Mouse (Mus musculus) lung, adult 2 months (tissue): ENCODE measurements around the gene Cmtm5. TPM values are rescaled to one million over a fixed set of nuclear protein-coding genes. Genes with fewer than 3 reads are reported as not detected.

Experiments
- DNase-seq: peaks from one replicate; pipeline ENCODE4 v3.0.0; 2022
- H3K4me1 ChIP-seq: fragments of 200-500 bp; 2 replicates; pipeline ENCODE4 v1.6.1; 2011; ENCODE audit warnings: low read length; ENCODE audit not compliant: control insufficient read depth, insufficient read depth
- H3K4me3 ChIP-seq: fragments of 200-500 bp; replicated peaks from 2 replicates; pipeline ENCODE3; 2011; ENCODE audit warnings: low read depth, mild to moderate bottlenecking, control low read depth, low read length; ENCODE audit errors: extremely low read depth
- CTCF ChIP-seq: fragments of 200-500 bp; IDR thresholded peaks from 2 replicates; pipeline ENCODE4 v1.5.1; 2011; ENCODE audit warnings: mild to moderate bottlenecking, low read length, control low read depth; ENCODE audit not compliant: insufficient read depth
- POLR2A ChIP-seq: fragments of 200-500 bp; IDR thresholded peaks from 2 replicates; pipeline ENCODE4 v1.6.1; 2011; ENCODE audit warnings: low read depth, mild to moderate bottlenecking, control low read depth, low read length, borderline replicate concordance; ENCODE audit errors: extremely low read depth
- WGBS: fragments of 180-500 bp; shearing (Covaris S2); methylation state at CpG from one replicate; pipeline ENCODE4 v1.1.7; 2018; 5-methylcytosine and 5-hydroxymethylcytosine counted together
- polyA plus RNA-seq: library from polyadenylated mRNA; depleted of rRNA; stranded (reverse); fragments of >200 nt; gene quantifications from 2 replicates; pipeline ENCODE4 v1.2.3, GENCODE M21; 2012; rRNA removed

The Cmtm5 gene
- polyA plus RNA-seq: 0.69 and 2.2 TPM in 2 replicates

DNA sequence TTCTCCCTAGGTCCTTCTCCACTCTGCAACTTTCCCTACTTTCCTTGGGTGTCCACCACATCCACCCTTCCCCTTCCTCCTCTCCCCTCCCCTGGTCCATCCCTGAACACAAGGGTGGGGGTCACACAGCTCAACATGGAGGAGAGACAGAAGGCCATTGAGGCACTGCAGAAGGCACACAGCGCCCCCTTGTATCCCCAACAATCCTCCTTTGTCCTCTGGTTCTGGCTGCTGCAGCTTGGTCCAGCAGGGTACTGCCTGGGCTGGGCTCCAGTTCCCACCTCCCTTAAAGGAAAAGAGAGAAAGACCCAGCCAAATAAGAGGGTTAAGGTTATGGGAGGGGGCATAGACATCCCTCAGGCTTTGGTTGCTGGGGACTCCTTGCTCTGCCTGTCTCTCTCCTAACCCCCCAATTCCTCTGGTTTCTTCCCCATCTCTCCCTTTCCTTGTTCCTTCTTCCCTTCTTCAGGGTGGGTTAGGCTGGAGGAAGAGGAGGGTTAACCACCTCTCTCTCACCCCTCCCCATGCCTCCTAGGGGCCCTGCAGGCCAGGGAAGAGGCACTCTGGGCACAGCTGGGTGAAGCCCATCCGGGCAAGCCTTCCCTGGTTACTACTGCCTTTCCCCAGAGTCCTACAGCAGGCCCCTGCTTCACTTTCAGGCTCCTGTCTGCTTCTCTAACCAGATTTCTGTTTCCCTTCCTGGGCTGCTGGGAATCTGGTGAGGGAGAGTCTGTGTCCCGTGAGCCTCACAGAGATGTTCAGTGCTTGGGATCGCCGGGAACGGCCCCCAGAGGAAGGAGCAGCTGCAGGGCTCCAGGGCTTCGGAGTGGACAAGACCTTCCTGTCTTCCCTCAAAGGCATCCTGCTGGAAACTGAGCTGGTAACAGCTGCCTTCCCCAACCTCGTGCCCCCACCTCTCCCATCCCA lies at the start of gene Cmtm5:
Gene Cmtm5, plus strand, starts transcription at position 358 of the 927 bp plus-strand sequence.
- 37% methylated on average over 8 of the region's 8 CpGs for WGBS
- Histone ChIP-seq H3K4me1 (no peaks in the 10 kb centered on the region), H3K4me3 (no peak within 1 kb of the TSS)
- no peak for DNase-seq
- TF ChIP-seq POLR2A (no peak), CTCF (no peak)

DNA sequence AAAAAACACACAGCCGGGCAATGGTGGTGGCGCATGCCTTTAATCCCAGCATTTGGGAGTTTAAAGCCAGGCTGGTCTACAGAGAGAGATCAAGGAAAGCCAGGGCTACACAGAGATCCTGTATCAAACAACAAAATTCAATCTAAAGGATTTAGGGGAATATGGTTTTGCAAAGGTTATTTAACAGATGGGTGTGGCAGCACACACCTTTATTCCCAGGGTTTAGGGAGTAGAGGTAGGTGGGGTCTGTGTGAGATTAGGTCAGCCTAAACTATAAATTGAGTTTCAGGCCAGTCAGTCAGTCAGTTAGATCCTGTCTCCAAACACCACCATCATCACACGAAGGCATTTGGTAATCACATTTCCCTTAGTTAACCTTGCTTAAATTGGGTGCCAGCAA lies 43.9 kb upstream of the Cmtm5 start, which contains the start of gene Pabpn1:
Gene Pabpn1, plus strand, starts transcription at position 301 of the 400 bp plus-strand sequence.
- no peak for DNase-seq
- no peak for TF ChIP-seq CTCF
- TF ChIP-seq POLR2A: no peak
- H3K4me1 ChIP-seq: peaks cover 5% of the 10 kb centered on the region
- peak within 1 kb of the TSS; percentile 87 for H3K4me3 ChIP-seq
- WGBS: 84% methylated on average over 3 of the region's 3 CpGs

DNA sequence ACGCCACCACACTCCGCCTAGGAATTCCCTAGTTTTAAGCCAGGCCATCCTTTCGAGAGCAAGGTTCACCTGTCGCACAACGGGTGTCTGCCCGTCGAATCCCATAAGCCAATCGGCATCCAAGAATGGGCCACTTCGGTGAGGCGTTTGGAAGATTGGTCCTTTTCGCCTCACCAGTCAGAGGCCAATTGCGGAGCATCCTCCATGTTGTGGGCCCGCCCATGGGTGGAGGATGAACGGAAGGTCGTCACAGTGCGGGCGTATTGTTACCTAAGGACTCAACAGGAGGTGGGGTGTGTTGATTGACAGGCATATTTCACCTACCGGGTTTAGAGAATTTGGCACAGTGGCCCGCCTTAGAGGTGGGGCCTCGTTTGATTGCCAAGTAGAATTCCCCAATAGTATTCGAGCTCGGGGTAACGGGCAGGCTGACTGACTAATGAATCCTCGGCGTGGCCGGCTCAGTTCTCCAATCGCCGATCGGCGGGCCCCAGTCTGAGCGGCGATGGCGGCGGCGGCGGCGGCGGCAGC lies 42.3 kb upstream of the Cmtm5 start:
- no peak for TF ChIP-seq CTCF
- peak; percentile 93; the same call in 1 of the 2 replicates for TF ChIP-seq POLR2A
- Histone ChIP-seq H3K4me3 (peak overlapping the region; percentile 87), H3K4me1 (peaks cover 5% of the 10 kb centered on the region)
- DNase-seq: peak; percentile 98
- under 1% methylated on average over 38 of the region's 38 CpGs for WGBS

DNA sequence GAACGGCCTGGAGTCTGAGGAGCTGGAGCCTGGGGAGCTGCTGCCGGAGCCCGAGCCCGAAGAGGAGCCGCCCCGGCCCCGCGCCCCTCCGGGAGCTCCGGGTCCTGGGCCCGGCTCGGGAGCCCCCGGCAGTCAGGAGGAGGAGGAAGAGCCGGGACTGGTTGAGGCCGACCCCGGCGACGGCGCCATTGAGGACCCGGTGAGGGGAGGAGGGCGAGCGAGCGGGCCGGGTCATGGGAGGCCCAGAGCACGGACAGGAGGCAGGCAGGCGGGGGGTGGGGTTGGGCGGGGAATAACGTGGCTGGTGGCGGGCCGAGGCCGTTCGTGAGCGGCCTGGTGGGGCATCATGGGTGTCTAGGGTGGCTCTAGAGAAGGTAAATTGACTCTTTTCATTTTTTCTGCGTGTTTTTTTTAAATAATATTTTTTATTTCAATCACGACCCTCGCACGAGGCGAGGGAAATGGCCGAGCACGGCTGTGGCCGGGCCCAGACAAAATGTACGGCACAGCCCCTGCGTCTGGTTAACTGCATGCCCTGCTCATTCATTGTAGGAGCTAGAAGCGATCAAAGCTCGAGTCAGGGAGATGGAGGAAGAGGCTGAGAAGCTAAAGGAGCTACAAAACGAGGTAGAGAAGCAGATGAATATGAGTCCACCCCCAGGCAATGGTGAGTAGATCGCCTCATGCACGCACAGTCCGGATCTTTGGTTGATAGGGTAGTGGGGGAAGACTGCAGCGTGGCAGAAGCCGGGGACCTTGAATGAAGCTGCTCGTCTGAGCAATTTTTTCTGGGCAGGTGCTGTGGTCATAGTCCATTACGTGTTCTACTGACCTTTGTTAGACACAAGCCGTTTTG lies 41.5 kb upstream of the Cmtm5 start:
- H3K4me1 ChIP-seq: peaks cover 5% of the 10 kb centered on the region
- peak overlapping the region; percentile 85 for H3K4me3 ChIP-seq
- peak; percentile 77 for DNase-seq
- WGBS: under 1% methylated on average over 53 of the region's 54 CpGs
- TF ChIP-seq CTCF: no peak
- no peak for TF ChIP-seq POLR2A

DNA sequence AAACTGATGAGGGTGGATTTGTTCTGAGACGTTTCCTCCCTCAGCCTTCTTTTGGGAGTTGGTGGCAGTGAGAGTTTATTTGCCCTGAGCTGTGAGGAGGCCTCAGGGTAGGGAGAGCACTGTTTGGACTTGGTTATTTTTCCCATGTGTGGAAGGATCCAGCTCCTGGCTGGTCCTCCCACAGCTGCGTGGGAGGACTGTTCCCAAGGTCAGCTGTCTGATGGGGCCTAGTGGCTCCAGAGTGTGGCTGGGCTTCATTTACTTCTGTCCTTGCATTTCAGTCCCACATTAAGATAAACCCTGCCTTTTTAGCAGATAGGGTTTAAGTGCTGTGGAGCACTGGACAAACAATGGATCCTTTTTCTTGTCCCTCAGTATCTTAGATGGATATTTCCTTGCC lies 38.6 kb upstream of the Cmtm5 start:
- 59% methylated on average over 2 of the region's 2 CpGs for WGBS
- TF ChIP-seq POLR2A (no peak), CTCF (no peak)
- no peak for DNase-seq

DNA sequence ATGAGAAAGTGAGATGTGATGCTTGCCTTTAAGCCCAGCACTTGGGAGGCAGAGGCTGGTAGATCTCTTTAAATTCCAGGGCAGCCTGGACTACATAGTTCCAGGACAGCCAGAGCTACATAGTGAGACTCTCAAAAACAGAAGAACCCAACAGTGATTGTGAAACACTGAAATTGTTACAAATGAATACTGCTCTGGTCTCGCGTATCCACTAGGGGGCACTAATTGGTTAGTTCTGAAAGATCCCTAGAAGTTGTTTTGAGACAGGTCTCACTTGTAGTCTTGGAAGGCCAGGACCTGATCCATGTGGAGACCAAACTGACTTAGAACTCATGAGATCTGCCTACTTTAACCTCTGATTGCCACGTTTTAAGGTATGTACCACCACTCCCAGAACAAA lies 35.7 kb upstream of the Cmtm5 start:
- DNase-seq: peak; percentile 44
- 0% methylated on average over 3 of the region's 3 CpGs for WGBS
- H3K4me1 ChIP-seq: no peaks in the 10 kb centered on the region
- no peak overlapping the region for H3K4me3 ChIP-seq
- TF ChIP-seq POLR2A (no peak), CTCF (peak; percentile 32; the same call in 1 of the 2 replicates)

More for the DNA sequence above, 38.6 kb upstream of the Cmtm5 start:
- no peak overlapping the region for H3K4me3 ChIP-seq
- peaks cover 5% of the 10 kb centered on the region for H3K4me1 ChIP-seq

DNA sequence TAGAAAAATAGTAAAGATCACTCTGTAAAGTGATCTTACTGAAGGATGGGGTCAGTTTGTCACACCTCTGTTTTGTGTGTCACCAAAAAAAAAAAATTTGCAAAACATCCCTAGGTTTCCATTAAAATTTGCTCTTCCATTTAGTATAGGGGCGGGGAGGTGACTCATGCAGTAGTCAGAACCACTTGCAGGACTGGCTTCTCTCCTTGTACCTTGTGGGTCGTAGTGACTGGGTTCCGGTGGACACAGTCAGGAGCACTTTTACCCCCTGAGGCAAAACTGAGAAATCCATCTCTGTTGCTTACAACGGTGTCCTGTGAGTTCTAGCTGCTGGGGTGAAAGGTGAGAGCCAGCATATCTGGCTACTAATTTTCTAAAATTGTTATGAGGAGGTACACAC lies 32.4 kb upstream of the Cmtm5 start:
- no peak for DNase-seq
- H3K4me1 ChIP-seq: no peaks in the 10 kb centered on the region
- WGBS: 82% methylated on average over 4 of the region's 4 CpGs
- no peak overlapping the region for H3K4me3 ChIP-seq
- TF ChIP-seq POLR2A (no peak), CTCF (no peak)

DNA sequence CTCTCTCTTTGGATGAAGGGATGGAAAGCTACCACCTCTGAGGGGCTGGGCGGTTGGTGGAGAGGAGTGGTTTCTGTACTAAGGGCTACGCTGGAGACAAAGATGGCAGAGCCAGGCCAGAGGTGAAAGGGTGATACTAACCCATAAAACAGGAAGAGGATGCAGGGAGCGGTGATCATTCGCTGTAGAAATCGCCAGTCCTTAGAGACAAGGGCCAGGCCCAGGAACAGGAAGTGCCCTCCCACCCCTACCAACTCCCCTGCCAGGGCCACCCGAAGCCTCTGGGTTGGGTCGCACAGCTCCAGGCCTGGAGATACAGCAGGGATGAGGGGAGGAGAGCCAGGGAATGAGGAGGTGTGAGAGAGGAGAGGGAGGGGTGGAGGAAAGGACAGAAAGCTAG lies 27.4 kb upstream of the Cmtm5 start:
- Histone ChIP-seq H3K4me3 (no peak overlapping the region), H3K4me1 (peaks cover 4% of the 10 kb centered on the region)
- no peak for TF ChIP-seq CTCF
- TF ChIP-seq POLR2A: no peak
- DNase-seq: no peak
- WGBS: 60% methylated on average over 7 of the region's 7 CpGs
